Mouse (Mus musculus) embryonic fibroblast, embryonic 13.5 days (primary cell): ENCODE results near the gene Plxnb3. TPM values are rescaled to one million over a fixed set of nuclear protein-coding genes. Genes with fewer than 3 reads are reported as not detected.

Source experiments
- H3K27ac ChIP-seq: 2 replicates; pipeline ENCODE4 v1.5.1; 2012; ENCODE audit warnings: low read length, control low read depth, inconsistent platforms; ENCODE audit not compliant: insufficient read depth
- H3K4me1 ChIP-seq: 2 replicates; pipeline ENCODE4 v1.6.1; 2011; ENCODE audit warnings: low read length; ENCODE audit not compliant: control insufficient read depth, insufficient read depth
- H3K4me3 ChIP-seq: 2 replicates; pipeline ENCODE4 v1.5.1; 2011; ENCODE audit warnings: mild to moderate bottlenecking, control low read depth, low read length; ENCODE audit not compliant: insufficient read depth
- CTCF ChIP-seq: IDR thresholded peaks from 2 replicates; pipeline ENCODE4 v1.5.1; 2011; ENCODE audit warnings: mild to moderate bottlenecking, control low read depth, low read length, moderate library complexity, borderline replicate concordance; ENCODE audit not compliant: insufficient read depth
- POLR2A ChIP-seq: IDR thresholded peaks from 2 replicates; pipeline ENCODE4 v1.6.1; 2011; ENCODE audit warnings: low read depth, mild to moderate bottlenecking, control low read depth, low read length, moderate library complexity
- polyA plus RNA-seq: library from polyadenylated mRNA; stranded (reverse); fragments of >200 nt; gene quantifications from 2 replicates; pipeline ENCODE4 v1.2.4, GENCODE M21; 2011; ENCODE audit warnings: low read depth; ENCODE audit not compliant: missing spikeins, insufficient read length

Plxnb3 gene
- polyA plus RNA-seq, 1 experiment, result 0.25 TPM

- Histone ChIP-seq H3K4me3 (peak within 1 kb of the TSS; percentile 89), H3K27ac (peak within 1 kb of the TSS; percentile 67), H3K4me1 (no peaks in the 10 kb centered on the region)
- TF ChIP-seq POLR2A, result peak; percentile 83
- TF ChIP-seq CTCF, result peak; percentile 36; the same call in 1 of the 2 replicates
These were observed 29.7 kb downstream of the Plxnb3 start, which contains the start of the genes Idh3g and Ssr4 for GRCm38 (mm10) chrX:73786364-73787224. Idh3g (minus strand) TSS chrX:73786897. Ssr4 (plus strand) TSS chrX:73787028.

DNA sequence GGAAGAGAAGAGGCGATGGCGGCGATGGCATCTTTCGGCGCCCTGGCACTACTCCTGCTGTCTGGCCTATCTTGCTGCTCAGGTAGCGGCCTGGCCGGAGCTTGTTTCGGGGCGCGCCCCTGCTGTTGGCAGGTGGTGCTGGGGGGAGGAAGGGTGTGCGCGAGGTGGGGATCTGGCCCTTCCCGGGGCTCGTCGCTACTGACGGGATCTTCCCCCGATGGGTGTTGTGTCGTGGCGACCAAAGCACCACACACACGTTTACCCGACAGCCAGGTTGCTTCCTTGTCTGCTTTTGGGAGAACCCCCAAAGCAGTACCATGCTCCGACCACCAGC is 30.3 kb downstream of the Plxnb3 start:
- H3K4me1 ChIP-seq, result no peaks in the 10 kb centered on the region
- H3K27ac ChIP-seq, result peak overlapping the region; percentile 19; the same call in 1 of the 2 replicates
- no peak for TF ChIP-seq CTCF
- no peak for TF ChIP-seq POLR2A
- H3K4me3 ChIP-seq, result peak overlapping the region; percentile 89

DNA sequence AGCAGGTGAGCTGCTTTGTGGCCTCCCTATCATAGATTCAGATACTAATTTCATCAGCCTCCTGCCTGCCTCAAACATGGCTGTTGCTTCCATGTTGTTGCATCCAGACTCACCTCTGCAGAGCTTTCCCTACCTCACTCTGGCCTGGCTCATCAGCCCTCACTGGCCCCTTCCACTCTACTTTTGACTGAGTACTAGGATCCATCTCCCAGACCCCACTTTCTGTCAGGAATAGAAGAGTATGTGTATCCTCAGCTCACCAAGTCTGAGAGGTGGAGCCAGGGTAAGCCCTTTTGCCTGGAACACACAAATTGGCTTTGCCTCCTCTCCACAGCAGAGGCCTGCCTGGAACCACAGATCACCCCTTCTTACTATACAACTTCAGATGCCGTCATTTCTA is 31.6 kb downstream of the Plxnb3 start:
- TF ChIP-seq POLR2A, result no peak
- TF ChIP-seq CTCF, result no peak
- Histone ChIP-seq H3K27ac (no peak overlapping the region), H3K4me1 (no peaks in the 10 kb centered on the region), H3K4me3 (peak overlapping the region; percentile 89)

DNA sequence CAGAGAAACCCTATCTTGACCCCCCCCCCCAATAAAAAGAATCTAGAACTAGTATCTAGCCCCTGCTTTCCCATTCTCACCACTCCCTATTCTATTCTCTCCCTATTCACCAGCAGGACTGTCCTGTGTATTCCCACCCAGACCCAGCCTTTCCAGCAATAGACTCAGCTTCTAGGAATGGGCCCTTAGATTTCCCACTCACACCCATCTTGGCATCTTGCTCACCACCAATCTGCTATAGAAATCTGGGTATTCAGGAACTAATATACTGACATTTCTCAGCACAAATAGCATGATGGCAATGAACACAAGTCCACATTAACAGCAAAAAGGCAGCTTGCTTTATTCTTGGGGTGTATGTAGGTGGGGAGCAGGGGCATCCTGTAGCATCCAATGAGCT is 36.1 kb downstream of the Plxnb3 start:
- Histone ChIP-seq H3K4me1 (no peaks in the 10 kb centered on the region), H3K4me3 (no peak overlapping the region), H3K27ac (no peak overlapping the region)
- TF ChIP-seq POLR2A (no peak), CTCF (no peak)

DNA sequence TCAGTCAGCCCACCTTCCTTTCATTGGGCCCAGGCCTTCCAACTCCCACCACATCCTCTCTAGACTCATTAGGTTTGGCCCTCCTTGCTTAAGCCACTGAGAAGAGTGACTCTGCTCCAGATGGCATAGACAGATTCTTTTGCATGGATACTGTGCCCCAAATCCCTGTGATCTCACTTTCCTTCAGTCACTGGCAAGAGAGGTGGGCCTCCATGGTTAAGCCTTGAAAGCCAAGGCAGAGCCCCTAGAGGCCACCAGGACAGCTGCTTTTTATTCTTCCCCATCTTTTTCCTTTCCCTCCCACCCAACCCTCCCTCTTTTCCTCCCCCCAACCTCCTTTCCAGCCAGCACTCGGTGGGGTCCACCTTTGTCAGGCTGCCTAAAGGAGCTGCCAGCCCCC is 36.6 kb downstream of the Plxnb3 start:
- no peaks in the 10 kb centered on the region for H3K4me1 ChIP-seq
- TF ChIP-seq POLR2A, result peak; percentile 19; the same call in 1 of the 2 replicates
- TF ChIP-seq CTCF, result no peak
- H3K4me3 ChIP-seq, result no peak overlapping the region
- H3K27ac ChIP-seq, result no peak overlapping the region

DNA sequence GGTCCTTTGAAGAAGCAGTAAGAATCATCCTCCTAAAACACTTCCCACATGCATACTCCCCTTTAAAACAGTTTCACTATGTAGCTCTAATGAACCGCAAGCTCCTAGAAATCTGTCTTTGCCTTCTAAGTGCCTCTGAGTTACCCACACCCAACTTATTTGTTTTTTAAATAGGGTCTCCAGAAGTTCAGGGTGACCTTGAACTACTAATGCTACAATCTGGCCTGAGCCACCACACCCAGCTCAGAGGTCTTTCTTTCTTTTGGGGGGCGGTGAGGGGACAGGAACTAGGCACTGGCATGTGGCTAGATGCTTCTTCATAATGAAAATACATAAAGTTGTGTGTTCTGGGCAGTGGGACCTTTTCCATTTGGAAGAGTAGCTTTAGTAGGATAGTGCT is 40.6 kb downstream of the Plxnb3 start:
- TF ChIP-seq CTCF (no peak), POLR2A (no peak)
- H3K4me1 ChIP-seq, result no peaks in the 10 kb centered on the region
- H3K4me3 ChIP-seq, result no peak overlapping the region
- H3K27ac ChIP-seq, result no peak overlapping the region

GRCm38 (mm10) chrX:73798502-73798901 is 41.6 kb downstream of the Plxnb3 start:
- TF ChIP-seq POLR2A (no peak), CTCF (peak; percentile 67)
- Histone ChIP-seq H3K4me3 (no peak overlapping the region), H3K27ac (no peak overlapping the region), H3K4me1 (no peaks in the 10 kb centered on the region)

DNA sequence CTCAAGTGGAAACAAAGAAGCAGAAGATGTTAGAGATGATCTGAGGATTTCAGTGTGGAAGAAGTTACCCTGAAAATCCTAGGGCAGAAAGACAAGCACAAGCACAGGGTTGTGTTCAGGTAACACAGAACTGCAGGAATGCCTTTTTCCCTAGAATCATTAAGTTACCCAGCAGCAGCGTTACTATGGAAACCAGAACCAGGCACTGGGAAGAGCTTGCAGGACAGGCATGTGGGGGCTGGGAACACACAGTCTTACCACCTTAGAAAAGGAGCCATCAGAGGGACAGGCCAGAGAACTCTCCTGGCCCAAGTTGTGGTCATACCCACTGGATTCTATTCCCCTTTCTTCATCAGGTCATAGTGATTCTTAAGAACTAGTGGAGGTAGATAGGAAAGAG is 48.9 kb downstream of the Plxnb3 start:
- Histone ChIP-seq H3K27ac (no peak overlapping the region), H3K4me3 (no peak overlapping the region), H3K4me1 (no peaks in the 10 kb centered on the region)
- TF ChIP-seq POLR2A (no peak), CTCF (no peak)

- Histone ChIP-seq H3K4me1 (no peaks in the 10 kb centered on the region), H3K4me3 (no peak overlapping the region), H3K27ac (no peak overlapping the region)
- no peak for TF ChIP-seq CTCF
- no peak for TF ChIP-seq POLR2A
These were observed 58.2 kb downstream of the Plxnb3 start for GRCm38 (mm10) chrX:73815072-73815471.

DNA sequence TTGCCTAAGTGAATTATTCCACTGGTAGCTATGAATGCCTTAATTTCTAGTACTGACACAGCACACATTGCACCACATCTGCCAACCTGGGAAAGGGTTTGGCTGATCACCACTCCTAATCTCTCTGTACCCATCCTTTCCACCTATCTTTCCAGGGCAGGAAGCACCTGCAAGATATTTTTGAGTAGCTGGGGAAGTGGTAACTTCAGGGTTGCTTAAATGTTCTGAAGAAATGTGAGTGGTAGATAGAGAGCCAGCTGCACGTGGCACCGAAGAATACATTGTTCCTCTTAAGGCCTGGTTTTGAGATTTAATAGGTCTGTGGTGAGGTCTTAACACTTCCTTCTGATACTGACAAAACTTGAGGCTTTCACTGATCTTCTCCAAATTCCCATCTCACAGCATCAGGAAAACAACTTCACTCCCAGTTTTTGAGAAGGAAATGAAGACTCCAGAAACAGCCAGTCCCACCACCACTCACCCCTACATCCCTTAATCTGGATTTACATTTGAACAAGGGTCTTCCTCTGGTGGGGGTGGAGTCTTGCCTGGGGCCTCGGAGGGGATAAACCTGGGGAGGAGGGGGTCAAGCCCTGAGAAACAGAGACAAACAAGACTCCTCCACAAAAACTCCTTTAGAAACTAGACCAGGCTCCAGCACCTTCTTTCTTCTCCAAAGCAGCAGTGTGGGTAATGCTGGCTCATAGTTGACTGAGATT is 59.9 kb downstream of the Plxnb3 start:
- H3K4me3 ChIP-seq, result no peak overlapping the region
- no peak overlapping the region for H3K27ac ChIP-seq
- no peaks in the 10 kb centered on the region for H3K4me1 ChIP-seq
- TF ChIP-seq CTCF (no peak), POLR2A (no peak)

Other genes starting within 250 kb of the Plxnb3 start
- gene Dusp9, start 117.7 kb upstream of the Plxnb3 start, polyA plus RNA-seq, result 4.3 and 5.3 TPM in 2 replicates
- gene Pnck, start 97.0 kb upstream of the Plxnb3 start, polyA plus RNA-seq, result 3.2 and 4.3 TPM in 2 replicates
- gene Slc6a8, start 83.9 kb upstream of the Plxnb3 start, polyA plus RNA-seq, result 105 and 113 TPM in 2 replicates
- gene Bcap31, start 40.9 kb upstream of the Plxnb3 start, polyA plus RNA-seq, result 207 and 261 TPM in 2 replicates
- 12.3 and 14.7 TPM in 2 replicates for gene Abcd1, start 40.5 kb upstream of the Plxnb3 start, polyA plus RNA-seq
- gene Srpk3, start 17.3 kb downstream of the Plxnb3 start, polyA plus RNA-seq, result not detected in 2 replicates
- gene Idh3g, start 29.8 kb downstream of the Plxnb3 start, polyA plus RNA-seq, result 94.8 and 115 TPM in 2 replicates
- 288 and 321 TPM in 2 replicates for gene Ssr4, start 29.9 kb downstream of the Plxnb3 start, polyA plus RNA-seq
- 5.6 and 8.9 TPM in 2 replicates for gene Pdzd4, start 67.9 kb downstream of the Plxnb3 start, polyA plus RNA-seq
- not detected in 2 replicates for gene Avpr2, start 135.0 kb downstream of the Plxnb3 start, polyA plus RNA-seq
- 0.27 and 1.3 TPM in 2 replicates for gene L1cam, start 139.0 kb downstream of the Plxnb3 start, polyA plus RNA-seq
- gene Arhgap4, start 164.8 kb downstream of the Plxnb3 start, polyA plus RNA-seq, result 0.40 and 0.72 TPM in 2 replicates
- gene Naa10, start 164.9 kb downstream of the Plxnb3 start, polyA plus RNA-seq, result 42.7 and 45.4 TPM in 2 replicates
- 31.4 and 42.9 TPM in 2 replicates for gene Renbp, start 173.8 kb downstream of the Plxnb3 start, polyA plus RNA-seq
- 61.4 and 65.6 TPM in 2 replicates for gene Hcfc1, start 209.3 kb downstream of the Plxnb3 start, polyA plus RNA-seq